ENCODE assay signal across 8 mouse cellular contexts in genomic region chr17:64716318-64716717, GRCm38 (mm10).
DNase-seq lines count a peak whose midpoint lies in the region; ATAC-seq lines count a peak whose summit lies in the region.

No protein-coding gene starts in this region.

- no peaks in the 10 kb centered on the region for H3K27me3 ChIP-seq in neural tube, embryonic 15.5 days (replicated peaks)

- DNase-seq in adrenal gland, postnatal 14 days = peak; percentile 45
- no peak for DNase-seq in adrenal gland, postnatal 4 days (ENCODE audit: low spot score in 2 of 2)
- no peak for DNase-seq in neural tube, embryonic 10.5 days (ENCODE audit: extremely low spot score, low spot score)
- peak; percentile 69 to 76 for DNase-seq in gastrocnemius, adult 8-10 months (ENCODE audit: low spot score in 2 of 2)
- DNase-seq in kidney, postnatal 14 days = peak; percentile 32
- no peak for DNase-seq in natural killer cell, adult 2 months (ENCODE audit: low spot score in 2 of 2)
- DNase-seq in liver = no peak

- H3K4me3 ChIP-seq in neural tube, embryonic 15.5 days (replicated peaks) = no peak overlapping the region

- H3K4me2 ChIP-seq in neural tube, embryonic 15.5 days = no peak overlapping the region

- WGBS in neural tube, embryonic 15.5 days = 81% methylated on average over 4 of the region's 4 CpGs

- H3K9ac ChIP-seq in neural tube, embryonic 15.5 days (replicated peaks) = no peak overlapping the region

- H3K9me3 ChIP-seq in neural tube, embryonic 15.5 days (replicated peaks) = no peaks in the 10 kb centered on the region

- no peak for ATAC-seq in neural tube, embryonic 15.5 days (ENCODE audit: low FRiP score)

- H3K27ac ChIP-seq in neural tube, embryonic 15.5 days (replicated peaks) = peak overlapping the region; percentile 4; the same call in 1 of the 2 replicates

- no peaks in the 10 kb centered on the region for H3K4me1 ChIP-seq in neural tube, embryonic 15.5 days

- H3K36me3 ChIP-seq in neural tube, embryonic 15.5 days = peaks cover 17% of the 10 kb centered on the region

Comparison
In these comparisons a context has a peak if more than half of its experiments do, and no peak if none do; other contexts are left out.
1. DNase-seq: peak in adrenal gland, postnatal 14 days (single experiment), gastrocnemius, adult 8-10 months (2 of 2) and kidney, postnatal 14 days (single experiment); none in adrenal gland, postnatal 4 days (0 of 2), neural tube, embryonic 10.5 days (single experiment), natural killer cell, adult 2 months (0 of 2) and liver (single experiment).